Mouse (Mus musculus): ENCODE measurements around the gene Hspg2. TPM values are rescaled to one million over a fixed set of nuclear protein-coding genes. Genes with fewer than 3 reads are reported as not detected.

Gene Hspg2
- polyA plus RNA-seq, 1 experiment from 2014 or later: 30.0 TPM

GRCm38 (mm10) chr4:137509528-137509927 is 41.0 kb downstream of the Hspg2 start:
- Histone ChIP-seq H3K27me3 (no peaks in the 10 kb centered on the region), H3K4me1 (no peaks in the 10 kb centered on the region), H3K36me3 (peaks cover 82% of the 10 kb centered on the region), H3K27ac (peak overlapping the region; percentile 11; the same call in 1 of the 2 replicates), H3K9me3 (no peaks in the 10 kb centered on the region), H3K9ac (0 out of 2 replicates have a peak overlapping the region, but pooled peaks have one; percentile 6), H3K4me3 (no peak overlapping the region), H3K4me2 (no peak overlapping the region)
- ATAC-seq (ENCODE audit: insufficient number of reproducible peaks, insufficient read depth, low FRiP score, low TSS enrichment, low read depth): no peak
- 84% methylated on average over 9 of the region's 9 CpGs for WGBS

GRCm38 (mm10) chr4:137510021-137510696 is 41.6 kb downstream of the Hspg2 start:
- no peak overlapping the region for H3K4me2 ChIP-seq
- ATAC-seq (ENCODE audit: insufficient number of reproducible peaks, insufficient read depth, low FRiP score, low TSS enrichment, low read depth): peak; percentile 13; the same call in 1 of the 2 replicates
- no peaks in the 10 kb centered on the region for H3K27me3 ChIP-seq
- no peak overlapping the region for H3K9ac ChIP-seq
- no peak overlapping the region for H3K27ac ChIP-seq
- no peak overlapping the region for H3K4me3 ChIP-seq
- no peaks in the 10 kb centered on the region for H3K9me3 ChIP-seq
- no peaks in the 10 kb centered on the region for H3K4me1 ChIP-seq
- H3K36me3 ChIP-seq: peaks cover 84% of the 10 kb centered on the region
- WGBS: 88% methylated on average over 15 of the region's 15 CpGs

GRCm38 (mm10) chr4:137512897-137513296 is 44.3 kb downstream of the Hspg2 start:
- H3K4me3 ChIP-seq: no peak overlapping the region
- no peak overlapping the region for H3K9ac ChIP-seq
- 81% methylated on average over 6 of the region's 6 CpGs for WGBS
- H3K4me2 ChIP-seq: no peak overlapping the region
- no peak for ATAC-seq (ENCODE audit: insufficient number of reproducible peaks, insufficient read depth, low FRiP score, low TSS enrichment, low read depth)
- no peaks in the 10 kb centered on the region for H3K27me3 ChIP-seq
- H3K9me3 ChIP-seq: no peaks in the 10 kb centered on the region
- H3K36me3 ChIP-seq: peaks cover 97% of the 10 kb centered on the region
- no peak overlapping the region for H3K27ac ChIP-seq
- 0 out of 2 replicates have a peak, but pooled peaks cover 2% of the 10 kb centered on the region for H3K4me1 ChIP-seq

- Histone ChIP-seq H3K36me3 (peaks cover 98% of the 10 kb centered on the region), H3K4me1 (0 out of 2 replicates have a peak, but pooled peaks cover 2% of the 10 kb centered on the region), H3K27ac (no peak overlapping the region), H3K4me2 (no peak overlapping the region), H3K4me3 (no peak overlapping the region), H3K27me3 (no peaks in the 10 kb centered on the region), H3K9ac (no peak overlapping the region), H3K9me3 (no peaks in the 10 kb centered on the region)
- WGBS: 84% methylated on average over 36 of the region's 36 CpGs
- no peak for ATAC-seq (ENCODE audit: insufficient number of reproducible peaks, insufficient read depth, low FRiP score, low TSS enrichment, low read depth)
These were observed 49.6 kb downstream of the Hspg2 start for GRCm38 (mm10) chr4:137517989-137518691.

- no peaks in the 10 kb centered on the region for H3K9me3 ChIP-seq
- no peak overlapping the region for H3K4me2 ChIP-seq
- H3K27ac ChIP-seq: no peak overlapping the region
- H3K27me3 ChIP-seq: no peaks in the 10 kb centered on the region
- no peak for ATAC-seq (ENCODE audit: insufficient number of reproducible peaks, insufficient read depth, low FRiP score, low TSS enrichment, low read depth)
- 90% methylated on average over 14 of the region's 14 CpGs for WGBS
- H3K9ac ChIP-seq: no peak overlapping the region
- no peak overlapping the region for H3K4me3 ChIP-seq
- 0 out of 2 replicates have a peak, but pooled peaks cover 2% of the 10 kb centered on the region for H3K4me1 ChIP-seq
- peaks cover 98% of the 10 kb centered on the region for H3K36me3 ChIP-seq
These were observed 50.2 kb downstream of the Hspg2 start for GRCm38 (mm10) chr4:137518746-137519145.

- 92% methylated on average over 5 of the region's 5 CpGs for WGBS
- no peak for ATAC-seq (ENCODE audit: insufficient number of reproducible peaks, insufficient read depth, low FRiP score, low TSS enrichment, low read depth)
- no peak overlapping the region for H3K4me3 ChIP-seq
- H3K27me3 ChIP-seq: no peaks in the 10 kb centered on the region
- no peaks in the 10 kb centered on the region for H3K9me3 ChIP-seq
- H3K36me3 ChIP-seq: peaks cover 100% of the 10 kb centered on the region
- H3K9ac ChIP-seq: no peak overlapping the region
- H3K4me1 ChIP-seq: 0 out of 2 replicates have a peak, but pooled peaks cover 2% of the 10 kb centered on the region
- no peak overlapping the region for H3K27ac ChIP-seq
- H3K4me2 ChIP-seq: no peak overlapping the region
These were observed 51.8 kb downstream of the Hspg2 start for GRCm38 (mm10) chr4:137520346-137520745.

GRCm38 (mm10) chr4:137521966-137522365 is 53.4 kb downstream of the Hspg2 start:
- Histone ChIP-seq H3K4me1 (0 out of 2 replicates have a peak, but pooled peaks cover 2% of the 10 kb centered on the region), H3K9ac (no peak overlapping the region), H3K9me3 (no peaks in the 10 kb centered on the region), H3K36me3 (peaks cover 99% of the 10 kb centered on the region), H3K27me3 (no peaks in the 10 kb centered on the region), H3K4me2 (no peak overlapping the region), H3K4me3 (no peak overlapping the region), H3K27ac (no peak overlapping the region)
- no peak for ATAC-seq (ENCODE audit: insufficient number of reproducible peaks, insufficient read depth, low FRiP score, low TSS enrichment, low read depth)
- WGBS: 89% methylated on average over 11 of the region's 11 CpGs

- 93% methylated on average over 1 of the region's 1 CpGs for WGBS
- Histone ChIP-seq H3K9me3 (no peaks in the 10 kb centered on the region), H3K36me3 (peaks cover 99% of the 10 kb centered on the region), H3K9ac (no peak overlapping the region), H3K27ac (no peak overlapping the region), H3K4me1 (no peaks in the 10 kb centered on the region), H3K27me3 (no peaks in the 10 kb centered on the region), H3K4me3 (no peak overlapping the region), H3K4me2 (no peak overlapping the region)
- no peak for ATAC-seq (ENCODE audit: insufficient number of reproducible peaks, insufficient read depth, low FRiP score, low TSS enrichment, low read depth)
These were observed 56.9 kb downstream of the Hspg2 start for GRCm38 (mm10) chr4:137525426-137525825.

GRCm38 (mm10) chr4:137527368-137527767 is 58.8 kb downstream of the Hspg2 start:
- no peak overlapping the region for H3K4me2 ChIP-seq
- H3K27me3 ChIP-seq: no peaks in the 10 kb centered on the region
- 76% methylated on average over 4 of the region's 4 CpGs for WGBS
- H3K4me1 ChIP-seq: no peaks in the 10 kb centered on the region
- peaks cover 95% of the 10 kb centered on the region for H3K36me3 ChIP-seq
- no peak overlapping the region for H3K4me3 ChIP-seq
- H3K27ac ChIP-seq: no peak overlapping the region
- H3K9ac ChIP-seq: no peak overlapping the region
- no peak for ATAC-seq (ENCODE audit: insufficient number of reproducible peaks, insufficient read depth, low FRiP score, low TSS enrichment, low read depth)
- H3K9me3 ChIP-seq: no peaks in the 10 kb centered on the region

- H3K4me2 ChIP-seq: no peak overlapping the region
- H3K9ac ChIP-seq: no peak overlapping the region
- H3K9me3 ChIP-seq: no peaks in the 10 kb centered on the region
- no peak overlapping the region for H3K4me3 ChIP-seq
- H3K27me3 ChIP-seq: no peaks in the 10 kb centered on the region
- no peaks in the 10 kb centered on the region for H3K4me1 ChIP-seq
- no peak for ATAC-seq (ENCODE audit: insufficient number of reproducible peaks, insufficient read depth, low FRiP score, low TSS enrichment, low read depth)
- no peak overlapping the region for H3K27ac ChIP-seq
- peaks cover 90% of the 10 kb centered on the region for H3K36me3 ChIP-seq
- 86% methylated on average over 6 of the region's 6 CpGs for WGBS
These were observed 59.3 kb downstream of the Hspg2 start for GRCm38 (mm10) chr4:137527872-137528271.

GRCm38 (mm10) chr4:137540356-137540755 is 71.8 kb downstream of the Hspg2 start:
- Histone ChIP-seq H3K9me3 (no peaks in the 10 kb centered on the region), H3K27me3 (no peaks in the 10 kb centered on the region), H3K9ac (no peak overlapping the region), H3K27ac (no peak overlapping the region), H3K4me2 (no peak overlapping the region), H3K4me3 (no peak overlapping the region), H3K36me3 (peaks cover 97% of the 10 kb centered on the region), H3K4me1 (no peaks in the 10 kb centered on the region)
- no peak for ATAC-seq (ENCODE audit: insufficient number of reproducible peaks, insufficient read depth, low FRiP score, low TSS enrichment, low read depth)
- WGBS: 77% methylated on average over 14 of the region's 14 CpGs

GRCm38 (mm10) chr4:137542968-137543367 is 74.4 kb downstream of the Hspg2 start:
- Histone ChIP-seq H3K27me3 (no peaks in the 10 kb centered on the region), H3K36me3 (peaks cover 99% of the 10 kb centered on the region), H3K4me2 (no peak overlapping the region), H3K4me1 (no peaks in the 10 kb centered on the region), H3K9ac (no peak overlapping the region), H3K9me3 (no peaks in the 10 kb centered on the region), H3K27ac (no peak overlapping the region), H3K4me3 (no peak overlapping the region)
- ATAC-seq (ENCODE audit: insufficient number of reproducible peaks, insufficient read depth, low FRiP score, low TSS enrichment, low read depth): no peak
- 90% methylated on average over 10 of the region's 10 CpGs for WGBS
